Mouse (Mus musculus) cortical plate, adult 2 months (tissue): ENCODE measurements around the gene Slc8a2.

Source experiments
- CTCF ChIP-seq: fragments of 200-500 bp; IDR thresholded peaks from 2 replicates; pipeline ENCODE4 v1.5.1; 2011; ENCODE audit warnings: mild to moderate bottlenecking, control low read depth, low read length; ENCODE audit not compliant: insufficient read depth; ENCODE audit errors: extremely low read depth
- POLR2A ChIP-seq: fragments of 200-500 bp; IDR thresholded peaks from 2 replicates; pipeline ENCODE4 v1.6.1; 2011; ENCODE audit warnings: mild to moderate bottlenecking, low read length, control low read depth; ENCODE audit not compliant: insufficient read depth; ENCODE audit errors: extremely low read depth

- TF ChIP-seq POLR2A (no peak), CTCF (no peak)
Observed at GRCm38 (mm10) chr7:16208781-16209665, 79.4 kb downstream of the Slc8a2 start.
